Mouse (Mus musculus) thymus, adult 2 months (tissue): ENCODE results near the gene Fhdc1. TPM values are rescaled to one million over a fixed set of nuclear protein-coding genes. Genes with fewer than 3 reads are reported as not detected.

Experiments used
- DNase-seq: peaks from one replicate; pipeline ENCODE4 v3.0.0; 2021
- H3K27ac ChIP-seq: fragments of 200-500 bp; 2 replicates; pipeline ENCODE4 v1.5.1; 2012; ENCODE audit warnings: low read length, control low read depth; ENCODE audit not compliant: control insufficient read depth, insufficient read depth
- H3K27me3 ChIP-seq: fragments of 200-500 bp; 2 replicates; pipeline ENCODE4 v1.6.1; 2012; ENCODE audit warnings: mild to moderate bottlenecking, low read length, moderate library complexity, mixed read lengths; ENCODE audit not compliant: control insufficient read depth, insufficient read depth
- H3K36me3 ChIP-seq: fragments of 200-500 bp; 2 replicates; pipeline ENCODE4 v1.6.1; 2012; ENCODE audit warnings: mild to moderate bottlenecking, low read length, moderate library complexity; ENCODE audit not compliant: control insufficient read depth, insufficient read depth
- H3K4me1 ChIP-seq: fragments of 200-500 bp; replicated peaks from 2 replicates; pipeline ENCODE4 v1.6.1; 2012; ENCODE audit warnings: low read length; ENCODE audit not compliant: control insufficient read depth, insufficient read depth
- H3K4me3 ChIP-seq: fragments of 200-500 bp; 2 replicates; pipeline ENCODE4 v1.5.1; 2012; ENCODE audit warnings: mild to moderate bottlenecking, low read length, control low read depth, moderate library complexity; ENCODE audit not compliant: control insufficient read depth, insufficient read depth
- CTCF ChIP-seq: fragments of 200-500 bp; IDR thresholded peaks from 2 replicates; pipeline ENCODE4 v1.5.1; 2012; ENCODE audit warnings: mild to moderate bottlenecking, control low read depth, low read length, moderate library complexity, borderline replicate concordance; ENCODE audit not compliant: control insufficient read depth, poor library complexity, insufficient read depth; ENCODE audit errors: extremely low read depth
- POLR2A ChIP-seq: fragments of 200-500 bp; IDR thresholded peaks from 2 replicates; pipeline ENCODE4 v1.6.1; 2012; ENCODE audit warnings: mild to moderate bottlenecking, low read length, control low read depth, moderate library complexity; ENCODE audit not compliant: control insufficient read depth, poor library complexity, insufficient read depth; ENCODE audit errors: extremely low read depth
- WGBS: fragments of 180-500 bp; shearing (Covaris S2); methylation state at CpG from one replicate; pipeline ENCODE4 v1.1.7; 2018; 5-methylcytosine and 5-hydroxymethylcytosine counted together
- polyA plus RNA-seq: library from polyadenylated mRNA; depleted of rRNA; stranded (reverse); fragments of >200 nt; gene quantifications from 2 replicates; pipeline ENCODE4 v1.2.3, GENCODE M21; 2012

The Fhdc1 gene
- polyA plus RNA-seq, 1 experiment: 0.49 TPM

DNA sequence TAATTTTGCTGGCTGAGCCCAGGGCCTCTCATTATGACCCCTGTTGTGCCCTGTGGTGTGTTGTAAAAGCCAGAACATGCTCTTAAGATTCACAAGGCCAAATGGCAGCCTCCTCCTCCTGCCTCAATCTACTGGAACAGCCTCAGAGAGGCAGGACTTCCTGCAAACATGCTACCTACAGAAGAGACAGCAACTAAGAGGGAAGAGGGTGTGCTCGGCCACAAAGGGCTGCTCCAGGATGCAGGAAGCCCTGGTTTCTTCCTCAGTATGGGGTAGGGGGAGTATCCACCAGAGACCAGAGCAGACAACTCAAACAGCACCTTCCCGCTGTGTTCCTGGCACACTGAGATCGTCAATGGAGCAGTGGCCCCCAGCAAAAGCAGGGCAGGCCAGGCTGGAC lies 19.7 kb downstream of the Fhdc1 start:
- Histone ChIP-seq H3K4me1 (peaks cover 12% of the 10 kb centered on the region), H3K4me3 (peak overlapping the region; percentile 20), H3K27ac (no peak overlapping the region), H3K27me3 (no peaks in the 10 kb centered on the region), H3K36me3 (no peaks in the 10 kb centered on the region)
- DNase-seq: peak; percentile 7
- TF ChIP-seq CTCF (no peak), POLR2A (no peak)
- WGBS: 7% methylated on average over 3 of the region's 3 CpGs

DNA sequence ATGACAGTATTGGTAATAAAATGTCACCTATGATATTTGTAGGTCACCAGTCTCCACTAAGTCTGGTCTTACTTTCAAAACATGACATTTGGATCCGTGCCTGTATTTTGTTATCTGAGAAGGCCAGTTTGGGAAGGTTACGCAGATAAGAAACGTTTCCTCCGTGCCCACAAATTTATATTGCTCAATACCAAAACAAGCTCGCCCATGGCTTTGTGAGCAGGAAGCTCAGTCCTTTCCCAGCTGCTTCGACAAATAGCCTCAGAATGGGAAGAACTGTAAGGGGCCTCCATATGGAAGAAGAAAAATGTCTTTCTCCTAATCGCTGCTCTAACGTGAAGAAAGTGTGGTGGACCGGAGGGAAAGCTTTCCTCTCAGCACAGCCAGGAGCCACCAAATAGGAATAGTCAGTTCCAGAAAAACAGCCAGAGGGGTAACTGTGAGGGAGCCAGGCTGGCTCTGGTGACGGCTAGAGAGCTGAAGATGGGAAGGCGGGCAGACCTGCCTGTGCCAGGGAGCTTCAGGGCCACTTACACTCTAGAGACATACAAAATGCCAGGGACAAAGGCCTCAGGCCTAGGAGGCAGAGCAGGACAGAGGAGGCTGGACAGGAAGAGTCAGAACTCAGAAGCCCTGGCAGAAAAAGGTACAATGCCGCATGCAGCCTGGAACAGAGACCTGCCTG lies 24.4 kb downstream of the Fhdc1 start:
- Histone ChIP-seq H3K4me3 (no peak overlapping the region), H3K27me3 (no peaks in the 10 kb centered on the region), H3K4me1 (peaks cover 6% of the 10 kb centered on the region), H3K36me3 (no peaks in the 10 kb centered on the region), H3K27ac (no peak overlapping the region)
- no peak for DNase-seq
- TF ChIP-seq CTCF (no peak), POLR2A (no peak)
- 68% methylated on average over 12 of the region's 12 CpGs for WGBS

DNA sequence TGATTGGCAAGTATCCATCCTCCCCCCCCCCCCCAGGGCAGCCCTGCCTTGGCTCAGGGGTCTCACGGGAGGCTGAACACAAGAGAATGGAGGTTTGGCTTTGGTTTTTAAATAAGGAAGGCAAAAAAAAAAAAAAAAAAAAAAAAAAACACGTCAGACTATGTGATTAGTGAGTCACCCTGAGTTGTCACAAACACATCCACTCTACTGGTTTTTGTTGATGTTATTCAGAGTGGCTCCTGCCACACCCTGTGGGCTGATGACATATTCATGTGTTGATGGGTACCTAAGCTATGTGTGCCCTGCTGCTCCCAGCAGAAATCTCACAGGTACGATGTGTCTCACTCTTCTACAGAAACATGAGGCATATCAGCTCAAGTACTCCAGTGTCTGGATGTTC lies 29.6 kb downstream of the Fhdc1 start:
- H3K4me3 ChIP-seq: no peak overlapping the region
- no peak overlapping the region for H3K27ac ChIP-seq
- no peaks in the 10 kb centered on the region for H3K36me3 ChIP-seq
- 75% methylated on average over 3 of the region's 3 CpGs for WGBS
- no peaks in the 10 kb centered on the region for H3K27me3 ChIP-seq
- no peaks in the 10 kb centered on the region for H3K4me1 ChIP-seq
- TF ChIP-seq POLR2A: no peak
- TF ChIP-seq CTCF: no peak
- no peak for DNase-seq

DNA sequence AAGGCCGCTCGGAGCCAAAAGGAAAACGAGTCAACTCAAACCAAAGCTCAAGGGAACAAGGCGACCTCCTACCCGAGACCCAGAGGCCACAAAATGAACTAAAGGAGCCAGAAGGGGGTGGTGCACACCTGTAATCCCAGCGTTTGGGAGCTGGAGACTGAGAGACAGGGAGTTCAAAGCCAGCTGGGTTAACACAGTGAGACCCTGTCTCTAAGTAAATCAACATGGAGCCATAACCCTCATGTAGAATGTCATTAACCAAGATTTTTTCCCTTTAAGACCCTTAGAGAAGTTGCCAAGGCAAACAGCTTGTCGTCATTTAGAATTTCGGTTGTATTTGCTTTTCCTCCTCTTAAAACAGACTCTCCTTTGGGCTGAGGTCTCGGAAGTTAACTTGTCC lies 31.2 kb downstream of the Fhdc1 start:
- H3K4me1 ChIP-seq: no peaks in the 10 kb centered on the region
- no peaks in the 10 kb centered on the region for H3K27me3 ChIP-seq
- DNase-seq: no peak
- no peak overlapping the region for H3K4me3 ChIP-seq
- H3K36me3 ChIP-seq: no peaks in the 10 kb centered on the region
- H3K27ac ChIP-seq: no peak overlapping the region
- TF ChIP-seq CTCF: no peak
- TF ChIP-seq POLR2A: no peak
- WGBS: 85% methylated on average over 9 of the region's 9 CpGs

DNA sequence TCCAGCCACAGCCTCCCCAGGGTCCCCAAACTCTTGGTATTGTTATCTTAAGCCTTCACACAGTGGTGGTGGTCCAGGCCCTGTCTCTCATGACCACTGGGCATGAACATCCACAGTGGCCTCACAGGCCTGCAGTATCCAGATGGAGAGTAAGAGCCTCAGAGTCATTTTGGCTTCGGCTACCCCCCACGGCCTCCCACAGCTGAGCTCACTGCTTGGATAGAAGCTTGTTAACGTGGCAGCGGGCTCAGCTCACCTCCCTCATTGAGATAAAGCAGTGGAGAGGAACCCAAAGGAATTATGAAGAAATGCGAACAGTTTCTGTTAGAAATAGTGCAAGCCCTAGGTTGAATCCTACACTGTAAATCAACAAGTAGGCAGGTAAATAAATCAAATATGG lies 32.4 kb downstream of the Fhdc1 start:
- Histone ChIP-seq H3K27ac (no peak overlapping the region), H3K4me1 (no peaks in the 10 kb centered on the region), H3K4me3 (no peak overlapping the region), H3K36me3 (no peaks in the 10 kb centered on the region), H3K27me3 (no peaks in the 10 kb centered on the region)
- DNase-seq: no peak
- TF ChIP-seq CTCF (no peak), POLR2A (no peak)
- 94% methylated on average over 5 of the region's 5 CpGs for WGBS

DNA sequence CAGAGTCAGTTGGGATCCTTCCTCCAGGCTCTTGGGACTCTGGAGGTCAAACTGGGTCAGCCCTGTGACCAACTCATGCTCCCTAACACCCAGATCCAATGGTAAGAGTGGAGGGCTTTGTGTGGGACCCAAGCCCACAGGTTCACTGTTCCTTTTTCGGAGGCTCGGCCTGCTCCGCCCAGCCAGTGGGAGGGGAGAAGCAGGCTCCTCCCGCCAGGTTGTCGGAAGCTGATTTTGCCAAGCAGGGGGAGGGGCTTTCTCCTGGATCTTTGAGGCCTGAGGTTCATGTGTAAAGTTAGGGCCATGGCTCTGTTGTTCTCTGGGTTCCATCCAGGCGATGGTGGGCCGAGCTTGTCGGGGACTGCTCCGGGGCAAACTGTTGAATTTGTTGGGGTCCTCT lies 34.4 kb downstream of the Fhdc1 start:
- Histone ChIP-seq H3K4me3 (no peak overlapping the region), H3K27me3 (no peaks in the 10 kb centered on the region), H3K4me1 (no peaks in the 10 kb centered on the region), H3K36me3 (no peaks in the 10 kb centered on the region), H3K27ac (no peak overlapping the region)
- 93% methylated on average over 9 of the region's 9 CpGs for WGBS
- no peak for TF ChIP-seq CTCF
- no peak for TF ChIP-seq POLR2A
- DNase-seq: no peak

DNA sequence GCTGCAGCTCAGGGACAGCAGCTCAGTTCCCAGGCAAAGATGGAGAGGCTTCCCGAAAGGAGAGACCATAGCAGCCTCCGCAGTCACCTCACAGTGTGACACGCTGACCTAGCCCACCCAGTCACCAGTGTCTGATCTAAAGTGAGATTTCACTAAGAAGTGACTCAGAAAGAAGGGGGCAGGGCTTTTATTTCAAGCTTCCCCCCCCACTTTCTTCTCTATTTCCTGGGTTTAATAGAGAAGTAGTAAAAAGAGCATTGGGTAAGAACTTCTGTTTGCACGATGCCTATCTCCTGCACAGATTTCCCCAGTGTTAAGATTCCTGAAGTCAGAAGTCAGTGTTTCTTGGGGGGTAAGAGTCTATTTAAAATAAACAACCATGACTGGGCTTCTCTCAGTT lies 37.3 kb downstream of the Fhdc1 start:
- H3K27ac ChIP-seq: no peak overlapping the region
- no peaks in the 10 kb centered on the region for H3K36me3 ChIP-seq
- H3K4me1 ChIP-seq: no peaks in the 10 kb centered on the region
- H3K4me3 ChIP-seq: no peak overlapping the region
- no peak for TF ChIP-seq POLR2A
- no peak for TF ChIP-seq CTCF
- no peaks in the 10 kb centered on the region for H3K27me3 ChIP-seq
- 81% methylated on average over 4 of the region's 4 CpGs for WGBS
- DNase-seq: no peak
